Mouse (Mus musculus): Measurements from ENCODE around the gene Nell2. TPM values are rescaled to one million over a fixed set of nuclear protein-coding genes. Genes with fewer than 3 reads are reported as not detected.
A peak's percentile ranks its signal among the peaks of the same experiment; 100 is the strongest.

The Nell2 gene
- total RNA-seq, 2 experiments from 2014 or later: 738 to 777 TPM

DNA sequence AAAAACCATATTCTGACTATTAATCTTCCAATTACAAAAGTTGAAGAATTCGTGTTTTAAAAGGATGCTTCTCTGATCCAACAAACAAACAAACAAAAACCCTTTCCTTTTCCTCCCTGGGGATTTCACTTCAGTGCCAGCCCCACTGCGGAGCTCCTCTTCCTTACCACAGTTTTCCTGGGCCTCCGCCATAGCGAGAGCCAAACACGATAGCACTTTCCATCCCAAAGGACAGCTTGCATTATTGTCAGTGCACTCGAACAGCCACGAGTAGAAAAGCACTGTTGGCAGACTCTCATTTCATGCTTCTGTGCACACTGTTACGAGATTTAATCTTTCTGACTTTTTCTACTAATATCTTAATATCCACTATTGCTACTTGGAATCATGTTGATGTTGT is 224.3 kb downstream of the Nell2 start:
- Histone ChIP-seq H3K4me3 (no peak overlapping the region), H3K27ac (peak overlapping the region; percentile 6)
- no peak for TF ChIP-seq CTCF (conservative IDR thresholded peaks at IDR 0.05)
- DNase-seq (ENCODE audit: low spot score in 2 of 2): no peak

DNA sequence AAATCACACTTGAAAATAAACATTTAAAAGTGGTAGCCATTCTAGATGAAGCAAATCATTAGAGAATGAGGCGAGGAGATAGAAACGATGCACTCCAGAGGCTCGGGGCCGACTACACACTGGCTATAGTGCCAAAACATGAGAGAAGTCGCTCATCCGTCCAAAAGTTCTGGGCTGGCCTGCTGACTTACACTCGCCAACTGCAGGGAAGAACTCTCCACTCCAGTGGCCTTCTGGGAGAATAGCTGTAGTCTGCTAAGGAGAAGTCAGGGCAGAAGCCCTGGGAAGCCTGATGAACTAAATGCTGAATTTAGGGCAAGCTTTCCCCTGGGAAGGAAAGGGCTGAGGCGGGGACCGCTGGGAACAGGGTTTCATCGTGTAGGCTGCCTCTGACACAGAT is 231.8 kb downstream of the Nell2 start:
- TF ChIP-seq CTCF (conservative IDR thresholded peaks at IDR 0.05): no peak
- DNase-seq (ENCODE audit: low spot score in 2 of 2): no peak
- H3K4me3 ChIP-seq: no peak overlapping the region
- peak overlapping the region; percentile 68; the same call in 1 of the 2 replicates for H3K27ac ChIP-seq

DNA sequence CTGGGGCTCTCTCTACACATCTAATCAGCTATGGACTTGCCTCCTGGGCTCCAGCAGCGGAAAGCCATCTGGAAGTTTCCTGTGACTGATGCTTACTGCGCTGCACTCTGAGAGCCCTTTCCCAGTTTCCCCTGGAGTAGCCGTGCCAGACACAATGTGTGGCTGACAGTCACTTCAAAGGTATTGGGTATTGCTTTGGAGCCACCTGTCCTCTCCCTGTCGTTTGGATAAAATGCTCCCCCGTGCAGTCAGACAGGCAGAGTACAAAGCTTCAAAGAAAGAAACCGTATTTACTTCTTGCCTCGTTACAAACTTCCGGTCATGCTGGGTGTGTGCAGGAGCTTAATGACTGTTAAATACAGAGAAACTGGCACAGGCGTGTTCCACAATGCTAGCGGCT is 239.3 kb downstream of the Nell2 start:
- no peak for TF ChIP-seq CTCF (conservative IDR thresholded peaks at IDR 0.05)
- DNase-seq (ENCODE audit: low spot score in 2 of 2): no peak
- H3K27ac ChIP-seq: peak overlapping the region; percentile 40

DNA sequence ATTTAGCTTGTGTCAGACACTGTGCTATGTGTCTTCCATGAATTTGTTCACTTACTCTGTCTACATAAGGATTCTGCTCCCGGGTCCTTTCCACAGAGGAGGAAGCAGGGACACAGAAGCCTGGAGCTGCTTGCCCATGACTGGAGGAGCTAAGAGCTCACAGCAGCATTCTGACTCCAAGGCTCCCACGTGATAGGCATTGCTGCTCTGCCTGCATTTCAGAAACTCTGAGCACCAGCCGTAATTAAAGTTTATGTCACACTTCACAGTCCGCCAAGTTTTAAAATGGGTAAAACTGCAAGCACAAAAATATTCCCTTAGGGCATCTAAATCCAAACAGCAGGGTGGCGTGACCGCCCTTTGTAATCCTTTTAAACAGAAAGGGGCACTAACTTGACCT is 243.2 kb downstream of the Nell2 start:
- Histone ChIP-seq H3K27ac (peak overlapping the region; percentile 65; the same call in 1 of the 2 replicates), H3K4me3 (no peak overlapping the region)
- no peak for TF ChIP-seq CTCF (conservative IDR thresholded peaks at IDR 0.05)
- DNase-seq (ENCODE audit: low spot score in 2 of 2): no peak

More for the DNA sequence above, 239.3 kb downstream of the Nell2 start:
- H3K4me3 ChIP-seq: no peak overlapping the region

DNA sequence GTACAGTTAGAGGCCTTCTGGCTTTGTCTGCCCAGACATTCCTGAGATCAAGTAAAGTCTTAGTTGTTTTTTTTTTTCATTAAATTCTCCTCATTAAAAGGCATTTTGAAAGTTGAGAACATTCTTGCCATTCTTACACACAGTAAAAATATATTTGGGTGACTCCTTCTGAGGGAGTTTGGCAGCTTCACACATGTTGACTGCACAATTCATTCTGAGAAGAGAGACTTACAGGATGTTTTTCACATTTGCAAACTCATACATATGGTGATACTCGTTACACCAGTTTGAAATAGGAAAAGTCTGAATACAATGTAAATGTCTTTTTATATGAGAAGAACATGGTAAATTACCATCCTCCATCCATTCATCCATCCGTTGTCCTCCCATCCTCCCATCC is 247.4 kb downstream of the Nell2 start:
- no peak overlapping the region for H3K27ac ChIP-seq
- TF ChIP-seq CTCF (conservative IDR thresholded peaks at IDR 0.05): no peak
- DNase-seq (ENCODE audit: low spot score in 2 of 2): no peak
- H3K4me3 ChIP-seq: no peak overlapping the region

DNA sequence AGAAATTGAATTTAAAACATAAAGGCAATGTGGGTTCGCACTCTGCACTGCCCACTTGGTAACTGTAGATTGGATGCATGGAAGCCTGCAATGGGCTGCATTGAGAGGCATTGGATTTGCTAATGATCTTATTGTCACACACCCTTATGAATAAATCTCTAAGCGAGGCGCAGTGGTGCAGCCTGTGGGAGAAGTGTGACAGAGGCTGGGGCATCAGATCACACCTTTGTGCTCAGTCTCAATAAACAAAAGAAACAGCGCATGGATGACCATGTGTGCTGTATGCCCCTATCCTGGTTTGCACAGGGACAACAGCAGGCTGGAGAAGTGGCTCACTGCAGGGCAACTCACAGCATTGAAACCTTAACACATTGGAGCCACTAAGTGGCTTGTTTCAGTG is 250.4 kb downstream of the Nell2 start:
- Histone ChIP-seq H3K4me3 (no peak overlapping the region), H3K27ac (0 out of 2 replicates have a peak overlapping the region, but pooled peaks have one; percentile 6)
- no peak for DNase-seq (ENCODE audit: low spot score in 2 of 2)
- no peak for TF ChIP-seq CTCF (conservative IDR thresholded peaks at IDR 0.05)

DNA sequence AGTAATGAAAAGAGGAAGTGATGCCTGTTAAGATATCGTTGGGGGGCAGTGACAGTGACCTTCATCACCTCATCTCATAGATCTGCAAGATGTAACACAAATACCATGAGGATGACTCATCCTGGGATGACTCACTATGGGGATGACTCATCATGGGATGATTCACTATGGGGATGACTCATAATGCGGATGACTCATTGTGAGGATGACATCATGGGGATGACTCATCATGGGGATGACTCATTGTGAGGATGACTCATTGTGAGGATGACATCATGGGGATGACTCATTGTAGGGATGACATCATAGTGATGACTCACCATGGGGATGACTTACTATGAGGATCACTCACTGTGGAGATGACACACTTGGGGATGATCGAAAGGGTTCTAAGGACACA is 251.8 kb downstream of the Nell2 start:
- DNase-seq (ENCODE audit: low spot score in 2 of 2): no peak
- Histone ChIP-seq H3K27ac (no peak overlapping the region), H3K4me3 (no peak overlapping the region)
- no peak for TF ChIP-seq CTCF (conservative IDR thresholded peaks at IDR 0.05)

DNA sequence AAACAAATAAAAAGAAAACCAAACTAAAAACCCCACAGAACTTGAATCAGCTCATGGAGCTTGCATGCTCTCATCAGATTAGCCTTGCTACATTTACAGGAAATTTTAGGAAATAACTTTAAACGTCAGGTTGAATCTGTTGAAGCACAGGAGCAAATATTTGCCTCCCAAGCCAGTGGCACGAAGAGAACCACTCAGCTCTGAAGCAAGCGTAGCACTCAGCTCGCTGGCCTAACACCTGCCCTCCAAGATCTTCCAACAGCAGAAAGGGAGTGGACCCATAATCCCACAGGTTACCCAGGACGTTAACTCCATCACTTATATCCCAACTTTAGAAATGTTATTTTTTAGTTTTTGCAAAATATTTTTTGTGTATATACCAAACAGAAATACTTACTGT is 252.8 kb downstream of the Nell2 start:
- no peak overlapping the region for H3K4me3 ChIP-seq
- no peak for TF ChIP-seq CTCF (conservative IDR thresholded peaks at IDR 0.05)
- DNase-seq (ENCODE audit: low spot score in 2 of 2): no peak
- no peak overlapping the region for H3K27ac ChIP-seq

DNA sequence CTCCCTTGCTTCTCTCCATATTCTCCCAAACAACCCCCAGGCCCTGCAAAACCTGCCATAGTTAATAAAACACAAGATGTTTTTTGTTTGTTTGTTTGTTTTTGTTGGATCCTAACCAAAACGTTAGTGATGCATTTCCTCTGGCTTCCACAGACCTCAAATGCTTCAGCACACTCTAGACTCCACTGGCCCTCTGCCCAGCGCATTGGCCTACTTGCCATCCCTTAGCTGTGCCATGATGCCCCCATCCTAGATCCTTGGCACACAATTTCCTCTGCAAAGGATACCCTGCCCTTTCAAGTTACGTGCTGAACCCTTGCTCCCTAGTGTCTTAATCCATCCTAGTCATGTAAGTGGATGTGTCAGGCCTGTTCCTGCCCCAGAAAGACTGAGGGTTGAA is 255.1 kb downstream of the Nell2 start:
- TF ChIP-seq CTCF (conservative IDR thresholded peaks at IDR 0.05): no peak

DNA sequence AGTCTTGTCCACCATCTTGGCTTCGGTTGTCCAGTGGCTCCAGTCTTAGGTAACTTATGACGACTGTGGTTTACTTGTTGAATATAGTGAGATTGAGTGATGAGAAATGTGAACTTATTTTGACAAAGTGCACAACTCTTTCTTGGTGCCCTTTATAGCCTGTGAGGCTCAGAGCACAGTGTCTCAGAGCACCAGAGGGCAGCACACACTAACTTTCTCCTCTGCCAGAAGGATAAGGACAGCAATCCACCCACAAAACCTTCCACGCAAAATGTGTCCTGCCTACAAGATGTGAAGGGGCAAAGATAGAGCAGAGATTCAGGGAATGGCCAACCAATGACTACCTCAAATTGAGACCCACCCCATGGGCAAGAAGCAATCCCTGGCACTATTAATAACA is 256.2 kb downstream of the Nell2 start:
- no peak for DNase-seq (ENCODE audit: low spot score in 2 of 2)
- peak; percentile 70 for TF ChIP-seq CTCF (conservative IDR thresholded peaks at IDR 0.05)
- H3K4me3 ChIP-seq: no peak overlapping the region
- no peak overlapping the region for H3K27ac ChIP-seq

More for the DNA sequence above, 255.1 kb downstream of the Nell2 start:
- Histone ChIP-seq H3K4me3 (no peak overlapping the region), H3K27ac (no peak overlapping the region)
- no peak for DNase-seq (ENCODE audit: low spot score in 2 of 2)

DNA sequence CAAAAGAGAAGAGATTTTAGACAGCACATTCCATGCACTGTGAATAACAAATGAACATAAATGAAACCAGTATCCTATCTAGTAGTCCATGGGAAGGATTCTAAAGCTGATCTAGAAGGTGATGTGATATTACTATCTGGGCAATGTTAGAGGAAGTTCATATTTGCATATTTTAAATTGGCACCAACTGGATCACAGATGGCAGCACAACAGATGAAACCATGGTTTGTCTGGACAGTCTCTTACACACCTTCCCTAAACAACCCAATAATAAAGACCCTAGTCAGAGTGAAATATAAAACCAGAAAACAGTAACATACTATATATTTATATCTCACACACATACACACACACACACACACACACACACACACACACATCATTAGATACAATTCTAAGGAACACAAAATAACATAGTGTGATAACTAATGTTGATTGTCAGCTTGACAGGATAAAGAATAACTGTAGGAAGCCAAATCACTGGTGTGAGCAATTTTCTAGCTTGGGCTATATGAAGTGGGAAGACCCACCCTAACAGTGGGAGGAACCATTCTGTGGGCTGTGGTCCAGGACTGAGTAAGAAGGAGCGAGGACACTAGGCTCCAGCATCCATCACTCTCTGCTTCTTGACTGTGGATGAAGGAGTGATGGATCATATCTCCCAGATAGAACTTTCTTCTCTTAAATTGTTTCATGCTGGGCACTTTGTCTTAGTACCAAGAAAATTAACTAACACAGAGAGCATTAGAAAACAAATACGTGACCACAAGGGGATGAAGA is 268.5 kb downstream of the Nell2 start:
- no peak for TF ChIP-seq CTCF (conservative IDR thresholded peaks at IDR 0.05)
- no peak overlapping the region for H3K27ac ChIP-seq
- no peak overlapping the region for H3K4me3 ChIP-seq
- DNase-seq (ENCODE audit: low spot score in 2 of 2): no peak

DNA sequence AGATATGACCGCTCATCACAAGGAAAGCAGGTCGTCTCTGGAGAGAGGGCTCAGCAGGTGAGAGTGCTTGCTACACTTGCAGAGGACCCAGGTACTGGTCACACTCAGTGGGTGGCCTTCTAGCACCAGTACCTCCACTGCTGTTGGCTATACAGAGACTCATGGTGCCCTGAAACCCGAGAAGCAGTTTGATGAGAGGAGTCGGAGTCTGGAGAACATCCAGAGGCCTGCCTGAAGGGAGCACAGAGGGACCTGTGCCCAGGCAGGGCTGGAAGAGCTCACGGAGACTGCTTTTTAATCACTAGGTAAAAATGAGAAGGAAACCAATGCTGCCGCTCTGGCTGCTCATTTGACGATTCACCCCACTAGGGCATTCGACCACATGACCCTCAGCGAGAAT is 271.2 kb downstream of the Nell2 start:
- no peak for TF ChIP-seq CTCF (conservative IDR thresholded peaks at IDR 0.05)
- H3K27ac ChIP-seq: no peak overlapping the region
- no peak for DNase-seq (ENCODE audit: low spot score in 2 of 2)
- no peak overlapping the region for H3K4me3 ChIP-seq

DNA sequence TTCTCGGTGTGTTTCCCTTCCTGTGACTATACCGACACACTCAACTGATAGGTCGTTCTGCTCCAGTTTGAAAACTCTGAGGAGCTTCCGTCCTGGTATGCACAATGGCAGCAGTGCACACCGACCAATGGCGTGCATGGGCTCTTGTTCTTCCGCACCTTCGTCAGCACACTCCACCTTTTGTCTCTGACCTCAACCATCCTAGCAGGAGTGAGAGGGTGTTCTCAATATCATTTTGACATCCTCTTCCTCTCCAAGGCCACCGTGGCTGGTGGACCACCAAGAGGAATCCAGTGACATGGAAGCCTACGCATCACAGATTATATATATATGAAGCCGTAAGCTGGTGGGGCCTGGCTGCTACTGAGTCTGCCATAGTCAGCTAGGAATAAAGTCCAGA is 282.8 kb downstream of the Nell2 start:
- no peak overlapping the region for H3K27ac ChIP-seq
- DNase-seq (ENCODE audit: low spot score in 2 of 2): no peak
- TF ChIP-seq CTCF (conservative IDR thresholded peaks at IDR 0.05): no peak
- H3K4me3 ChIP-seq: no peak overlapping the region

DNA sequence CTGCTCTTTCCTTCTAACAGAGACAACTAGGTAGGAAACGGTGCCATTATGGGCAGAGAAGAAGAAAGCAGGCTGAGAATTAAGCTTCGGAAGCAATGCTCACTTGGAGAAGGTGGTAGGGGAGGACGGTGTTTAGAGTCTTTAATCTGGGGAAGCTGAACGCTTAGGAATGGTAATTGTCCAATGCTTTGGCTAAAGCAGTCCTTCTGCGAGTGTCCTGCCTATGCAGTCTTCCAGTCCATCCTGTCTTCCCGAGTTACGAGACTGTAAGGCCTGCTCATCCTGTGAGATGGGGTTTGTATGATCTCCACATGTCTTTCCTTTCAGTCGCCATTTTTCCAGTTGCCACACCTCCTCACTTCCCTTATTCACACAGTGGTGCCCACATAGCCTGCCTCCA is 284.5 kb downstream of the Nell2 start:
- no peak overlapping the region; the same call in 1 of the 2 replicates for H3K27ac ChIP-seq
- TF ChIP-seq CTCF (conservative IDR thresholded peaks at IDR 0.05): no peak
- no peak for DNase-seq (ENCODE audit: low spot score in 2 of 2)
- H3K4me3 ChIP-seq: no peak overlapping the region

Measured in layer of hippocampus, adult 2 months (tissue).